Mouse (Mus musculus) erythroblast, embryonic 14.5 days (primary cell): ENCODE results near the gene Art2b.

ENCODE experiments used
- GATA1 ChIP-seq: IDR thresholded peaks from 2 replicates; pipeline ENCODE4 v1.6.1; 2012; ENCODE audit warnings: low read length, inconsistent platforms, mixed read lengths
- TAL1 ChIP-seq: IDR thresholded peaks from 3 replicates; pipeline ENCODE4 v1.6.1; 2012; ENCODE audit warnings: low read length, inconsistent platforms, mixed read lengths

GRCm38 (mm10) chr7:101547651-101548050 lies 37.7 kb downstream of the Art2b start:
- TF ChIP-seq TAL1, result no peak
- no peak for TF ChIP-seq GATA1
